10 mouse cellular contexts compared by ENCODE assay signal in the genomic region with DNA sequence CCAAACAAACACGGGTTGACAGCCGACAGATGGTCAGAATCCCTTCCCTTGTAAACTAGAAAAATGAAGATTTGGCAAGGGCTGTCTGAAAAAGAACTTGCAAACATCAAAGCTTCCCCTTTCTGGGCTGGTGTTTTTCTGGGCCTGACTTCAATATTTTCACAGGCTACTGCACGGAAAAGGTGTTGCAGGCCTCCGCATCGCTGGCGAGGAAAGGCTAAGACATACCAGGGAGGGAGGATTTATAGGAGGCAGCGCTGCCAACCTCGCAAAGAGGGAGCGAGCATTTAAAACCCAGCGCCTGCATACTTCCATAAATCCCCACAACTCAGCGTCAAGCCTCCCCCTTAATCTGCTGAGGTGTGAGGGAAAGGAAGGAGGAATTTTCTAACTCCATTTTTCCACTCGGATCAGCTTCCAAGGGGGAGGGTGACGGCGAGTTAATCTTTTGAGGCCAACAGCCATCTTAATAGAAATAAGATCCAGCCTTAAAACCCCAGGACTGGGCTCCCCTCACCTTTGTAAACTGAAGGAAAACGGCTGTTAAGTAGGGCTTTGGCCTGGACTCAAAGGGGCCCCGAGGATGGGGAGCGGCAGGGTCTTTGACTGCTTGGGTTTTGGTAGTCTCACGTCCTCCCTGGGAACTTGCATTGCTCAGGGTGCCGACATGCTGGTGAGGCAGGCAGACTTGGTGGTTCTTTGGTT.
DNase-seq lines count a peak whose midpoint lies in the region; ATAC-seq lines count a peak whose summit lies in the region.
"Had no signal": no experiment of that assay in that cellular context is flagged by ENCODE, and none has a peak within 500 bp of the region (broad histone marks: within the 10 kb centered on the region; RNA-seq: fewer than 3 reads in every experiment).

No protein-coding gene starts in this region.

- peaks cover 17% of the 10 kb centered on the region for H3K4me1 ChIP-seq in hindbrain, embryonic 15.5 days (replicated peaks)
- H3K4me1 ChIP-seq in hindbrain, embryonic 10.5 days (replicated peaks): peaks cover 21% of the 10 kb centered on the region; the same call in 1 of the 2 replicates
- H3K4me1 ChIP-seq: heart, embryonic 15.5 days had no signal

- no peak overlapping the region for H3K4me3 ChIP-seq in hindbrain, embryonic 15.5 days
- no peak overlapping the region for H3K4me3 ChIP-seq in hindbrain, embryonic 10.5 days
- H3K4me3 ChIP-seq: heart, embryonic 15.5 days had no signal

- 0 out of 2 replicates have a peak overlapping the region, but pooled peaks have one; percentile 23 for H3K27ac ChIP-seq in hindbrain, embryonic 15.5 days (replicated peaks)
- H3K27ac ChIP-seq in hindbrain, embryonic 10.5 days: no peak overlapping the region
- H3K27ac ChIP-seq: heart, embryonic 15.5 days had no signal

- no peaks in the 10 kb centered on the region for H3K9me3 ChIP-seq in hindbrain, embryonic 15.5 days
- no peaks in the 10 kb centered on the region for H3K9me3 ChIP-seq in hindbrain, embryonic 10.5 days
- H3K9me3 ChIP-seq: heart, embryonic 15.5 days had no signal

- intact Hi-C loops in left cerebral cortex, postnatal 36 days (cut with DNase I): loop anchor here (5.0 kb wide), 2 partner anchors 43 to 113 kb away; no protein-coding TSS in a partner anchor

- 51% methylated on average over 19 of the region's 19 CpGs for WGBS in hindbrain, embryonic 15.5 days
- 61% methylated on average over 19 of the region's 19 CpGs for WGBS in hindbrain, embryonic 10.5 days

- H3K9ac ChIP-seq in hindbrain, embryonic 15.5 days: no peak overlapping the region
- H3K9ac ChIP-seq: heart, embryonic 15.5 days had no signal

- no peaks in the 10 kb centered on the region for H3K27me3 ChIP-seq in hindbrain, embryonic 15.5 days
- peaks cover 29% of the 10 kb centered on the region for H3K27me3 ChIP-seq in hindbrain, embryonic 10.5 days (ENCODE audit: insufficient read depth, poor library complexity, severe bottlenecking)
- H3K27me3 ChIP-seq: CH12.LX had no signal

- no peak for DNase-seq in hindbrain, embryonic 10.5 days (ENCODE audit: low spot score)
- DNase-seq in right cerebral cortex, adult 18-20 months: peak; percentile 83
- DNase-seq in right cerebral cortex, postnatal 4 days: no peak
- DNase-seq in left cerebral cortex, postnatal 36 days (ENCODE audit: low spot score in 2 of 2): peak; percentile 67 to 68
- peak; percentile 78 for DNase-seq in telencephalon, adult 2 months (ENCODE audit: low read depth, low spot score)
- no peak for DNase-seq in adrenal gland, adult (ENCODE audit: inconsistent age in 2 of 2, low spot score in 1 of 2)
- DNase-seq in gastrocnemius, adult 8-10 months (ENCODE audit: low spot score in 2 of 2): no peak

- no peaks in the 10 kb centered on the region for H3K36me3 ChIP-seq in hindbrain, embryonic 15.5 days
- H3K36me3 ChIP-seq in hindbrain, embryonic 10.5 days: no peaks in the 10 kb centered on the region
- H3K36me3 ChIP-seq: heart, embryonic 15.5 days had no signal

- ATAC-seq in hindbrain, embryonic 15.5 days (ENCODE audit: low FRiP score, low read depth): no peak; the same call in 1 of the 2 replicates

- H3K4me2 ChIP-seq in hindbrain, embryonic 15.5 days: no peak overlapping the region
- H3K4me2 ChIP-seq: heart, embryonic 15.5 days had no signal

Comparison
In these comparisons a context has a peak if more than half of its experiments do, and no peak if none do; other contexts are left out.
1. DNase-seq: peak in right cerebral cortex, adult 18-20 months (single experiment), left cerebral cortex, postnatal 36 days (2 of 2) and telencephalon, adult 2 months (single experiment); none in hindbrain, embryonic 10.5 days (single experiment), right cerebral cortex, postnatal 4 days (single experiment), adrenal gland, adult (0 of 2) and gastrocnemius, adult 8-10 months (0 of 2).